8 mouse cellular contexts compared by ENCODE assay signal in genomic region chr2:159163985-159164384, GRCm38 (mm10).
DNase-seq lines count a peak whose midpoint lies in the region; ATAC-seq and TF ChIP-seq lines count a peak whose summit lies in the region.

No protein-coding gene starts in this region.

- H3K4me3 ChIP-seq in intestine, postnatal 0 days (ENCODE audit: low read depth, low read length): no peak overlapping the region
- H3K4me3 ChIP-seq in intestine, embryonic 16.5 days (ENCODE audit: low read length): no peak overlapping the region
- no peak overlapping the region for H3K4me3 ChIP-seq in neural tube, embryonic 11.5 days (ENCODE audit: low read depth, low read length)

- WGBS in intestine, postnatal 0 days: 44% methylated on average over 7 of the region's 7 CpGs
- 36% methylated on average over 7 of the region's 7 CpGs for WGBS in intestine, embryonic 16.5 days
- 50% methylated on average over 7 of the region's 7 CpGs for WGBS in neural tube, embryonic 11.5 days

- H3K9ac ChIP-seq in intestine, postnatal 0 days (ENCODE audit: low read depth, low read length): no peak overlapping the region
- no peak overlapping the region for H3K9ac ChIP-seq in intestine, embryonic 16.5 days (ENCODE audit: low read depth, low read length)
- H3K9ac ChIP-seq in neural tube, embryonic 11.5 days (ENCODE audit: low read length): no peak overlapping the region

- no peaks in the 10 kb centered on the region for H3K36me3 ChIP-seq in intestine, postnatal 0 days (ENCODE audit: control insufficient read depth, insufficient read depth)
- no peaks in the 10 kb centered on the region for H3K36me3 ChIP-seq in intestine, embryonic 16.5 days (ENCODE audit: control insufficient read depth, insufficient read depth, low read length)
- no peaks in the 10 kb centered on the region for H3K36me3 ChIP-seq in neural tube, embryonic 11.5 days (ENCODE audit: control insufficient read depth, insufficient read depth, low read length)

- TF ChIP-seq CTCF in intestine, postnatal 0 days (IDR thresholded peaks at IDR 0.05; ENCODE audit: low read depth): peak; percentile 79

- H3K27ac ChIP-seq in intestine, postnatal 0 days (ENCODE audit: low read depth, low read length): no peak overlapping the region
- H3K27ac ChIP-seq in intestine, embryonic 16.5 days (ENCODE audit: low read length): no peak overlapping the region
- no peak overlapping the region for H3K27ac ChIP-seq in neural tube, embryonic 11.5 days (ENCODE audit: low read depth, low read length)

- no peak overlapping the region for H3K4me2 ChIP-seq in intestine, postnatal 0 days (replicated peaks; ENCODE audit: low read depth)
- no peak overlapping the region for H3K4me2 ChIP-seq in intestine, embryonic 16.5 days (ENCODE audit: low read depth, low read length)
- no peak overlapping the region for H3K4me2 ChIP-seq in neural tube, embryonic 11.5 days (ENCODE audit: low read depth)

- H3K27me3 ChIP-seq in intestine, postnatal 0 days (replicated peaks; ENCODE audit: control insufficient read depth, insufficient read depth, low read length): no peaks in the 10 kb centered on the region
- H3K27me3 ChIP-seq in intestine, embryonic 16.5 days (replicated peaks; ENCODE audit: control insufficient read depth, insufficient read depth, low read length): no peaks in the 10 kb centered on the region
- H3K27me3 ChIP-seq in neural tube, embryonic 11.5 days (ENCODE audit: control insufficient read depth, insufficient read depth, low read length): no peaks in the 10 kb centered on the region

- no peaks in the 10 kb centered on the region for H3K4me1 ChIP-seq in intestine, postnatal 0 days (replicated peaks; ENCODE audit: control insufficient read depth, insufficient read depth, low read length)
- no peaks in the 10 kb centered on the region for H3K4me1 ChIP-seq in intestine, embryonic 16.5 days (ENCODE audit: control insufficient read depth, insufficient read depth, low read length)
- H3K4me1 ChIP-seq in neural tube, embryonic 11.5 days (ENCODE audit: control insufficient read depth, insufficient read depth, low read length): no peaks in the 10 kb centered on the region

- DNase-seq in Muller cell, postnatal 12 days (ENCODE audit: inconsistent ontology term): peak; percentile 16
- peak; percentile 12 for DNase-seq in cerebellum, adult 11-12 months
- peak; percentile 45 for DNase-seq in gastrocnemius, postnatal 10 days
- peak; percentile 31 to 71 for DNase-seq in layer of hippocampus, postnatal 25 days (ENCODE audit: extremely low spot score in 1 of 2, low spot score in 1 of 2)
- peak; percentile 63 for DNase-seq in neural tube, embryonic 11.5 days (ENCODE audit: low spot score)

- ATAC-seq in intestine, postnatal 0 days: no peak
- no peak for ATAC-seq in intestine, embryonic 16.5 days
- peak; percentile 48; the same call in 1 of the 2 replicates for ATAC-seq in neural tube, embryonic 11.5 days (ENCODE audit: insufficient read depth, low FRiP score, low TSS enrichment)
- no peak for ATAC-seq in megakaryocyte, adult 5-6 weeks (ENCODE audit: poor library complexity, severe bottlenecking)

- H3K9me3 ChIP-seq in intestine, postnatal 0 days (ENCODE audit: control insufficient read depth): no peaks in the 10 kb centered on the region
- H3K9me3 ChIP-seq in intestine, embryonic 16.5 days (ENCODE audit: control insufficient read depth, low read length): no peaks in the 10 kb centered on the region
- H3K9me3 ChIP-seq in neural tube, embryonic 11.5 days (ENCODE audit: control insufficient read depth, low read length): no peaks in the 10 kb centered on the region

Comparison
In these comparisons a context has a peak if more than half of its experiments do, and no peak if none do; other contexts are left out.
1. DNase-seq: peak in every context shown above with its lines; median percentile 63 in neural tube, embryonic 11.5 days; 51 in layer of hippocampus, postnatal 25 days; 45 in gastrocnemius, postnatal 10 days; 16 in Muller cell, postnatal 12 days; 12 in cerebellum, adult 11-12 months.